Mouse (Mus musculus) small intestine, adult 2 months (tissue): ENCODE measurements around the gene Mrpl42.

Experiments
- CTCF ChIP-seq: fragments of 200-500 bp; IDR thresholded peaks from 2 replicates; pipeline ENCODE4 v1.5.1; 2012; ENCODE audit warnings: low read depth, mild to moderate bottlenecking, control low read depth, inconsistent platforms, low read length, moderate library complexity, mixed read lengths; ENCODE audit not compliant: insufficient replicate concordance, insufficient read length; ENCODE audit errors: extremely low read depth
- POLR2A ChIP-seq: fragments of 200-500 bp; IDR thresholded peaks from 2 replicates; pipeline ENCODE4 v1.6.1; 2012; ENCODE audit warnings: low read depth, mild to moderate bottlenecking, control low read depth, inconsistent platforms, low read length, moderate library complexity

DNA sequence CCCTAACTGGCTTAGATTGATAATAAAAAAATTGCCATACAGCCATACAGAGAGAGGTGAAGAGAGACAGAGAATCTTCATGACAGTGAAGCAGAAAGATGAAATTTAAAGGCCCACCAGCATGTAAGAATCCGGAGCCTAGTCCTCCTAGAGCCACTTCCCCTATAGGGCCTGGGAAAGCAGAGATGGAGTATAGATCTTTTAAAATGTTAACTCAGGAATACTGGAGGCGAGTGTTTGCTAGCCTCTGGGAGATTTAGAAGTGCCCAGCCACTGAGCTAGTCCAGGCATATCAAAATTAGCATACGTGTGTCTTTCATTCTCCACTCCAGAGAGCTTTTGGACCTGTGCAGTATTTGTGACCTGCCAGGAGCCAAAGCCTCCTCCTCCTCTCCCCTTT, 7.5 kb upstream of the Mrpl42 start:
- no peak for TF ChIP-seq POLR2A
- TF ChIP-seq CTCF, result no peak
